In the genomic region with DNA sequence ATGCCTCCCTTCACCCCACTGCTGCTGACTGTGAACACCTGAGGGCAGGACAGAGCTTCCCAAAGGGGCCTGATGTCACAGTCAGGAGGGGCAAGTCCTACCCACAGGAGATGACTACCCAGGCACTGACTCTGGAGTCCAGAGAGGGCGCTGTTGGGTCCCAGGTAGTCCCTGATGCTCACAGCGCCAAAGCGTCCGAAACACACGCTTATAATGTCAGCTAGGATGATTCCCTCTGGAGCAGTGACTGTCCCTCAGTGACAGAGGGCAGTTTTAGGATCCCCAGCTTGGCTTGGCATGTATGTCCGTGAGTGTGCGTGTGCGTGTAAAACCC, we compare ENCODE assay signal across 19 mouse cellular contexts. TPM values are rescaled to one million over a fixed set of nuclear protein-coding genes. Genes with fewer than 3 reads are reported as not detected.
DNase-seq lines count a peak whose midpoint lies in the region; ATAC-seq and TF ChIP-seq lines count a peak whose summit lies in the region.
"Had no signal": no experiment of that assay in that cellular context is flagged by ENCODE, and none has a peak within 500 bp of the region (broad histone marks: within the 10 kb centered on the region; RNA-seq: fewer than 3 reads in every experiment).

No protein-coding gene starts in this region.

- H3K27ac ChIP-seq in gastrocnemius, adult 2 months, result no peak overlapping the region
- H3K27ac ChIP-seq: liver, embryonic 12.5 days; macrophage had no signal

- ATAC-seq in monocyte, adult 5-6 weeks (replicated peaks; ENCODE audit: insufficient number of reproducible peaks, low FRiP score, low TSS enrichment, poor library complexity, severe bottlenecking), result no peak
- ATAC-seq: liver, embryonic 12.5 days; Patski had no signal

- no peak for TF ChIP-seq POLR2A in lung, adult 2 months (IDR thresholded peaks at IDR 0.05; ENCODE audit: borderline replicate concordance, extremely low read depth, low read depth, low read length)

- no peak for DNase-seq in gastrocnemius, adult 2 months
- no peak for DNase-seq in gastrocnemius, postnatal 36 days
- DNase-seq in lung, adult 2 months, result no peak
- no peak for DNase-seq in lung, postnatal 10 days
- peak; percentile 38 for DNase-seq in retina, embryonic 14.5 days (ENCODE audit: low spot score)
- DNase-seq in left cerebral cortex, postnatal 4 days, result no peak
- DNase-seq: adrenal gland, postnatal 25 days; cerebellum, adult 11 months; kidney, adult 18-20 months; right cerebral cortex, postnatal 14 days had no signal

- H3K4me3 ChIP-seq in gastrocnemius, adult 2 months, result no peak overlapping the region
- H3K4me3 ChIP-seq in lung, adult 2 months (replicated peaks; ENCODE audit: extremely low read depth, low read depth, low read length), result no peak overlapping the region
- H3K4me3 ChIP-seq in E14TG2a.4 (replicated peaks; ENCODE audit: low read length), result peak overlapping the region; percentile 51
- H3K4me3 ChIP-seq: erythroblast, embryonic 14.5 days; liver, embryonic 12.5 days had no signal

- no peaks in the 10 kb centered on the region for H3K27me3 ChIP-seq in E14TG2a.4 (ENCODE audit: insufficient read depth, low read length)
- H3K27me3 ChIP-seq: liver, embryonic 12.5 days; Patski had no signal

- intact Hi-C loops in gastrocnemius, adult 2 months (cut with DNase I), result no loop called here
- intact Hi-C loops in gastrocnemius, postnatal 36 days (cut with DNase I), result no loop called here
- intact Hi-C loops in left cerebral cortex, postnatal 4 days (cut with DNase I), result no loop called here

- no peaks in the 10 kb centered on the region for H3K9me3 ChIP-seq in E14TG2a.4 (ENCODE audit: low read length)
- H3K9me3 ChIP-seq: liver, embryonic 12.5 days had no signal

- peak; percentile 18; the same call in 1 of the 2 replicates for TF ChIP-seq CTCF in gastrocnemius, adult 2 months (IDR thresholded peaks at IDR 0.05)
- 0 out of 2 replicates have a peak, but pooled peaks have one; percentile 3 for TF ChIP-seq CTCF in lung, adult 2 months (IDR thresholded peaks at IDR 0.05; ENCODE audit: insufficient read depth, low read length)
- peak; percentile 61 for TF ChIP-seq CTCF in E14TG2a.4 (conservative IDR thresholded peaks at IDR 0.05; ENCODE audit: low read length)

- peaks cover 56% of the 10 kb centered on the region for H3K36me3 ChIP-seq in E14TG2a.4 (ENCODE audit: insufficient read depth, low read length)
- H3K36me3 ChIP-seq: liver, embryonic 12.5 days had no signal

- WGBS in lung, adult 2 months, result 91% methylated on average over 8 of the region's 8 CpGs

- H3K4me1 ChIP-seq in lung, adult 2 months (ENCODE audit: control insufficient read depth, insufficient read depth, low read length), result peaks cover 4% of the 10 kb centered on the region; the same call in 1 of the 2 replicates
- peaks cover 99% of the 10 kb centered on the region for H3K4me1 ChIP-seq in E14TG2a.4 (replicated peaks; ENCODE audit: low read depth, low read length)

RNA-seq across cellular contexts. Expression of a gene that starts 14.0 kb away (rescaled TPM):
- total RNA-seq in gastrocnemius, adult 2 months (2021), result not detected
- under 1 TPM in 1 of 2 experiments, not detected in 1; 0.30 TPM for total RNA-seq in gastrocnemius, postnatal 36 days (2021)
- polyA plus RNA-seq in lung, adult 2 months (2012; rRNA removed), result 4.8 and 5.7 TPM in 2 replicates
- under 1 TPM in 1 of 2 experiments, not detected in 1; 0.20 TPM for total RNA-seq in left cerebral cortex, postnatal 4 days (2021)
- 74.4 to 86.1 TPM (median 81.1 TPM) in 3 replicates for total RNA-seq in monocyte, adult 5-6 weeks (2017)
- total RNA-seq: left cerebral cortex, postnatal 25 days had no signal
- polyA plus RNA-seq: erythroblast, embryonic 14.5 days; hindbrain, embryonic 11.5 days had no signal

RNA-seq across cellular contexts. Expression of a gene that starts 43.6 kb away (rescaled TPM):
- total RNA-seq in gastrocnemius, adult 2 months (2021), result 10 to 100 TPM; 20.0 to 24.4 TPM
- 10 to 100 TPM; 14.7 to 21.8 TPM for total RNA-seq in gastrocnemius, postnatal 36 days (2021)
- polyA plus RNA-seq in lung, adult 2 months (2012; rRNA removed), result 96.2 and 97.7 TPM in 2 replicates
- total RNA-seq in left cerebral cortex, postnatal 4 days (2021), result 10 to 100 TPM; 32.7 to 45.3 TPM
- total RNA-seq in monocyte, adult 5-6 weeks (2017), result 0.29 to 0.39 TPM in 2 of 3 replicates, not detected in the other
- total RNA-seq: neutrophil, adult 5-6 weeks had no signal

Comparison
In these comparisons a context has a peak if more than half of its experiments do, and no peak if none do; other contexts are left out.
1. CTCF ChIP-seq: peak in every context shown above with its lines; median percentile 61 in E14TG2a.4; 18 in gastrocnemius, adult 2 months; 3 in lung, adult 2 months.
2. RNA of a gene that starts 14.0 kb away (total RNA-seq): 74.4 to 86.1 TPM in monocyte, adult 5-6 weeks; 0.30 TPM in gastrocnemius, postnatal 36 days, not detected in gastrocnemius, adult 2 months and 0.20 TPM in left cerebral cortex, postnatal 4 days; every median in the first group is over 10 times any median in the second.
3. RNA of a gene that starts 43.6 kb away (total RNA-seq): 32.7 to 45.3 TPM in left cerebral cortex, postnatal 4 days, 20.0 to 24.4 TPM in gastrocnemius, adult 2 months and 14.7 to 21.8 TPM in gastrocnemius, postnatal 36 days; 0.29 to 0.39 TPM in monocyte, adult 5-6 weeks; every median in the first group is over 10 times any median in the second.